Mouse (Mus musculus) kidney, adult 2 months (tissue): Measurements from ENCODE around the gene Galnt6.

Source experiments
- CTCF ChIP-seq: fragments of 200-500 bp; conservative IDR thresholded peaks from 2 replicates; pipeline ENCODE4 v1.5.1; 2011; ENCODE audit warnings: low read depth, mild to moderate bottlenecking, control low read depth, low read length, moderate library complexity, mixed read lengths; ENCODE audit not compliant: insufficient read depth, insufficient read length
- POLR2A ChIP-seq: fragments of 200-500 bp; IDR thresholded peaks from one replicate; pipeline ENCODE4 v1.6.1; 2011; ENCODE audit warnings: low read depth, low read length, control low read depth

- no peak for TF ChIP-seq CTCF
- no peak for TF ChIP-seq POLR2A
Observed at GRCm38 (mm10) chr15:100754041-100754440, 24.9 kb upstream of the Galnt6 start.
